Mouse (Mus musculus): Measurements from ENCODE around the gene Pitpnc1.

GRCm38 (mm10) chr11:107445683-107446082 lies 24.8 kb downstream of the Pitpnc1 start:
- TF ChIP-seq CTCF (IDR thresholded peaks at IDR 0.05; ENCODE audit: low read depth) = no peak
- no peak for TF ChIP-seq EP300 (IDR thresholded peaks at IDR 0.05; ENCODE audit: low read depth)
